Mouse (Mus musculus): ENCODE data around the gene Zfp651. TPM values are rescaled to one million over a fixed set of nuclear protein-coding genes. Genes with fewer than 3 reads are reported as not detected.
A peak's percentile ranks its signal among the peaks of the same experiment; 100 is the strongest.

Zfp651 gene
- polyA plus RNA-seq, 1 experiment from 2014 or later = 20.6 TPM

- H3K27ac ChIP-seq (replicated peaks; ENCODE audit: low read depth, low read length) = no peak overlapping the region
- H3K36me3 ChIP-seq (ENCODE audit: control insufficient read depth, insufficient read depth, low read length) = no peaks in the 10 kb centered on the region
- DNase-seq (ENCODE audit: low spot score) (peak; percentile 45), ATAC-seq (ENCODE audit: low read depth) (peak; percentile 30)
- H3K9ac ChIP-seq (ENCODE audit: low read depth, low read length) = 0 out of 2 replicates have a peak overlapping the region, but pooled peaks have one; percentile 11
- no peak overlapping the region for H3K4me3 ChIP-seq (ENCODE audit: low read depth, low read length)
- no peak overlapping the region for H3K4me2 ChIP-seq (ENCODE audit: low read depth, low read length)
- H3K4me1 ChIP-seq (ENCODE audit: control insufficient read depth, insufficient read depth, low read length) = peaks cover 8% of the 10 kb centered on the region; the same call in 1 of the 2 replicates
- H3K9me3 ChIP-seq (ENCODE audit: control insufficient read depth, low read length) = no peaks in the 10 kb centered on the region
- H3K27me3 ChIP-seq (replicated peaks; ENCODE audit: control insufficient read depth, insufficient read depth, low read length) = no peaks in the 10 kb centered on the region
- WGBS = 23% methylated on average over 14 of the region's 15 CpGs
These were observed 51.1 kb downstream of the Zfp651 start for GRCm38 (mm10) chr9:121810081-121810821.

GRCm38 (mm10) chr9:121815183-121815582 is 56.1 kb downstream of the Zfp651 start:
- ATAC-seq (ENCODE audit: low read depth) (no peak), DNase-seq (ENCODE audit: low spot score) (no peak)
- no peaks in the 10 kb centered on the region for H3K27me3 ChIP-seq (replicated peaks; ENCODE audit: control insufficient read depth, insufficient read depth, low read length)
- H3K36me3 ChIP-seq (ENCODE audit: control insufficient read depth, insufficient read depth, low read length) = no peaks in the 10 kb centered on the region
- H3K4me3 ChIP-seq (ENCODE audit: low read depth, low read length) = no peak overlapping the region
- H3K9me3 ChIP-seq (ENCODE audit: control insufficient read depth, low read length) = no peaks in the 10 kb centered on the region
- H3K27ac ChIP-seq (replicated peaks; ENCODE audit: low read depth, low read length) = no peak overlapping the region
- 63% methylated on average over 6 of the region's 6 CpGs for WGBS
- H3K9ac ChIP-seq (ENCODE audit: low read depth, low read length) = no peak overlapping the region
- peaks cover 8% of the 10 kb centered on the region for H3K4me1 ChIP-seq (ENCODE audit: control insufficient read depth, insufficient read depth, low read length)
- no peak overlapping the region for H3K4me2 ChIP-seq (ENCODE audit: low read depth, low read length)

DNA sequence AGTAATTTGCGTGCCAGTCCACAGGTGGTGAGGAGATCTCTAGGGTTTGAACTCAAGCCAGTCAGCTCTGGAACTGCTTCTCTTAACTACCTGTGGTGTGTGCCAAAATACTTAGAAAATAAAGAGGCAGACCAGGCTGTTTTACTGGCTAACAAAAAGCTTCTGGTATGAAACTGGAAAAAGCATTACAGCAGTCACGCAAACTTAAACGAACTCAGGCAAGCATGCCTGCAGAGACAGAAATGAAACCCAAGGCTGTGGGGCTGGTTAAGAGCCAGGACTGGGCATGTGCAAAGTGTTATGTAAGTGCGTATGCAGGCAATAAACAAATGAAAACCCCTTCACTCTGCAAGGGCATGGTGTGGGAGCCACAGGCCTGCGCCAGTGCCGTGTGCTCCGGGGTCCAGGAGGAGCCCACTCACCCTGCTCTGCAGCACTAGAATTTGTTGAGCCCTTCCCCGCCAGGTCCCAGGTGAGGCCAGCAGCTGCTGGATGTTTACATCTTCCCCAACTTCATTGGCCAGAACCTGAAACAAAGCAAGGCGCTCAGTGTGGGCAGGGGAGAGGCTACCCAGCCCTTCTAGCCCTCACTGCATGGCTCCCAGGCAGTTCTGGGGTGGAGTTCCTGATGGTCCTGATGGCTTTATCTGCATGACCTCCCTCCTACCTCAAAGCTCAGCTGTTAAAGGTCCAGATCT is 60.1 kb downstream of the Zfp651 start:
- Histone ChIP-seq H3K9ac (ENCODE audit: low read depth, low read length) (no peak overlapping the region), H3K27ac (replicated peaks; ENCODE audit: low read depth, low read length) (peak overlapping the region; percentile 61), H3K4me1 (ENCODE audit: control insufficient read depth, insufficient read depth, low read length) (peaks cover 6% of the 10 kb centered on the region), H3K9me3 (ENCODE audit: control insufficient read depth, low read length) (no peaks in the 10 kb centered on the region), H3K36me3 (ENCODE audit: control insufficient read depth, insufficient read depth, low read length) (no peaks in the 10 kb centered on the region), H3K4me3 (ENCODE audit: low read depth, low read length) (no peak overlapping the region), H3K4me2 (ENCODE audit: low read depth, low read length) (no peak overlapping the region), H3K27me3 (replicated peaks; ENCODE audit: control insufficient read depth, insufficient read depth, low read length) (no peaks in the 10 kb centered on the region)
- WGBS = 55% methylated on average over 8 of the region's 9 CpGs
- DNase-seq (ENCODE audit: low spot score) (peak; percentile 80), ATAC-seq (ENCODE audit: low read depth) (peak; percentile 63)

GRCm38 (mm10) chr9:121819771-121820471 is 60.8 kb downstream of the Zfp651 start:
- Histone ChIP-seq H3K4me3 (ENCODE audit: low read depth, low read length) (no peak overlapping the region), H3K4me1 (ENCODE audit: control insufficient read depth, insufficient read depth, low read length) (peaks cover 6% of the 10 kb centered on the region), H3K27me3 (replicated peaks; ENCODE audit: control insufficient read depth, insufficient read depth, low read length) (no peaks in the 10 kb centered on the region), H3K36me3 (ENCODE audit: control insufficient read depth, insufficient read depth, low read length) (no peaks in the 10 kb centered on the region), H3K9me3 (ENCODE audit: control insufficient read depth, low read length) (no peaks in the 10 kb centered on the region), H3K27ac (replicated peaks; ENCODE audit: low read depth, low read length) (peak overlapping the region; percentile 61), H3K9ac (ENCODE audit: low read depth, low read length) (no peak overlapping the region), H3K4me2 (ENCODE audit: low read depth, low read length) (no peak overlapping the region)
- 37% methylated on average over 7 of the region's 7 CpGs for WGBS
- DNase-seq (ENCODE audit: low spot score) = no peak
- peak; percentile 30; the same call in 1 of the 2 replicates for ATAC-seq (ENCODE audit: low read depth)

- Histone ChIP-seq H3K9ac (ENCODE audit: low read depth, low read length) (no peak overlapping the region), H3K4me3 (ENCODE audit: low read depth, low read length) (no peak overlapping the region), H3K4me1 (ENCODE audit: control insufficient read depth, insufficient read depth, low read length) (peaks cover 6% of the 10 kb centered on the region), H3K27ac (replicated peaks; ENCODE audit: low read depth, low read length) (no peak overlapping the region), H3K9me3 (ENCODE audit: control insufficient read depth, low read length) (no peaks in the 10 kb centered on the region), H3K27me3 (replicated peaks; ENCODE audit: control insufficient read depth, insufficient read depth, low read length) (no peaks in the 10 kb centered on the region), H3K36me3 (ENCODE audit: control insufficient read depth, insufficient read depth, low read length) (no peaks in the 10 kb centered on the region), H3K4me2 (ENCODE audit: low read depth, low read length) (no peak overlapping the region)
- no peak for ATAC-seq (ENCODE audit: low read depth)
- DNase-seq (ENCODE audit: low spot score) = no peak
- 77% methylated on average over 5 of the region's 5 CpGs for WGBS
These were observed 61.6 kb downstream of the Zfp651 start for GRCm38 (mm10) chr9:121820765-121821164.

Other genes starting within 250 kb of the Zfp651 start
- 0.84 and 1.7 TPM in 2 replicates for gene Lyzl4, start 117.2 kb upstream of the Zfp651 start, polyA plus RNA-seq (2014; fragmentation: Nextera tagmentation; extraction: Ambion mirVana)
- gene Vipr1, start 116.6 kb upstream of the Zfp651 start, polyA plus RNA-seq (2014; fragmentation: Nextera tagmentation; extraction: Ambion mirVana) = 0.26 and 0.64 TPM in 2 replicates
- 10.9 and 12.4 TPM in 2 replicates for gene Sec22c, start 53.8 kb upstream of the Zfp651 start, polyA plus RNA-seq (2014; fragmentation: Nextera tagmentation; extraction: Ambion mirVana)
- gene Ss18l2, start 49.0 kb upstream of the Zfp651 start, polyA plus RNA-seq (2014; fragmentation: Nextera tagmentation; extraction: Ambion mirVana) = 149 and 159 TPM in 2 replicates
- 61.7 and 66.7 TPM in 2 replicates for gene Nktr, start 40.2 kb upstream of the Zfp651 start, polyA plus RNA-seq (2014; fragmentation: Nextera tagmentation; extraction: Ambion mirVana)
- 35.7 and 41.1 TPM in 2 replicates for gene Klhl40, start 18.3 kb downstream of the Zfp651 start, polyA plus RNA-seq (2014; fragmentation: Nextera tagmentation; extraction: Ambion mirVana)
- gene Hhatl, start 33.2 kb downstream of the Zfp651 start, polyA plus RNA-seq (2014; fragmentation: Nextera tagmentation; extraction: Ambion mirVana) = 3.7 and 5.1 TPM in 2 replicates
- 1.7 and 2.0 TPM in 2 replicates for gene Ccdc13, start 80.1 kb downstream of the Zfp651 start, polyA plus RNA-seq (2014; fragmentation: Nextera tagmentation; extraction: Ambion mirVana)
- 185 and 192 TPM in 2 replicates for gene Higd1a, start 99.0 kb downstream of the Zfp651 start, polyA plus RNA-seq (2014; fragmentation: Nextera tagmentation; extraction: Ambion mirVana)
- 0.28 and 0.89 TPM in 2 replicates for gene Ackr2, start 139.0 kb downstream of the Zfp651 start, polyA plus RNA-seq (2014; fragmentation: Nextera tagmentation; extraction: Ambion mirVana)
- gene Cyp8b1, start 157.0 kb downstream of the Zfp651 start, polyA plus RNA-seq (2014; fragmentation: Nextera tagmentation; extraction: Ambion mirVana) = 0.11 TPM in 1 of 2 replicates, not detected in the other
- gene Fam198a, start 191.7 kb downstream of the Zfp651 start, polyA plus RNA-seq (2014; fragmentation: Nextera tagmentation; extraction: Ambion mirVana) = 4.9 and 7.0 TPM in 2 replicates
- gene Pomgnt2, start 237.8 kb downstream of the Zfp651 start, polyA plus RNA-seq (2014; fragmentation: Nextera tagmentation; extraction: Ambion mirVana) = 15.8 and 17.6 TPM in 2 replicates

Data from embryonic facial prominence, embryonic 14.5 days (tissue).